Mouse (Mus musculus): Measurements from ENCODE around the gene Apobec4.

GRCm38 (mm10) chr1:152784620-152785019 lies 34.3 kb downstream of the Apobec4 start:
- TF ChIP-seq CTCF (IDR thresholded peaks at IDR 0.05; ENCODE audit: extremely low read depth, insufficient read depth, low read length) (no peak), POLR2A (IDR thresholded peaks at IDR 0.05; ENCODE audit: extremely low read depth, insufficient read depth, low read length) (no peak)

All from cortical plate, adult 2 months (tissue).